Mouse (Mus musculus) urinary bladder, postnatal 14 days (tissue): Measurements from ENCODE around the gene Clhc1.
"Not testable (repeated sequence)": the region's sequence is repeated elsewhere in the genome, so short reads cannot be mapped to it uniquely, and the experiment has no call there.

Experiments
- DNase-seq: peaks from one replicate; pipeline ENCODE4 v3.0.0; 2021; ENCODE audit warnings: low spot score

Gene Clhc1

DNA sequence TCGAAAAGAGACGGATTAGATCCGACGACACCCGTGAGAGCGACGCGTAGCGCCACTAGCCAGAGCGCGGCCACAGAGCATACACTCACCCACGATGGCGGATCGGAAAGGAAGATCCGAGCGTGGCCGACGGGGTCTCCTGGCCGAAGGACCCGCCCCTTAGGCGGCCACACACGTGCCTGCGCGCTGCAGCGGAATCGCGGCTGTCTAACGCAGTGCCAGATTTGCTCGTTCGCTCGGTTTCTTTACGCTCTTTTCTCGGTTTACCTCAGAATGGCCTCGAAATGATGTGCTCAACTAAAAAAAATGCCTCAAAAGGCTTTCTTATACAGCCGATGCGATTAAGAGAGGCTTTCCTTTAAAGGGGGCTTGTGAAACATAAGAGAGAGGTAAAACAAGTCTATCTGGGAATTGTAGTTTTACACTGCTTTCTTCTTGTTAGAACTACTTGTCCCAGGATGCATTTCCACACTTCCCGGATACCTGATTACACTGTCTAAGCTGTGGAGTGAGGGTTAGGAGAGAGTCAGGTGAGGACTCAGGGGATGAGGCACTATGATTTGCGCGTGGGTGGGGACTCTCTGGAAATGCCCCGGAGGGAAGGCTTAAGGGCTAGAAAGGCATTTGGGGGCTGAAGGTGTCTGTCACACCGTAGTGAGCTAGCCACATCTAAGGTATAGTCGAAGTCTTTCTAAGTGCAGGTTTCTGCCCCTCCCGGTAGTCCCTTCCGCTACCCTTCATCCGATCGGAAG lies at the start of gene Clhc1, which contains the start of gene Rps27a:
Gene Clhc1, plus strand, starts transcription at position 199 of the 752 bp plus-strand sequence.
Gene Rps27a, minus strand, starts transcription at position 358 of the 752 bp plus-strand sequence.
- peak; percentile 95 for DNase-seq

DNA sequence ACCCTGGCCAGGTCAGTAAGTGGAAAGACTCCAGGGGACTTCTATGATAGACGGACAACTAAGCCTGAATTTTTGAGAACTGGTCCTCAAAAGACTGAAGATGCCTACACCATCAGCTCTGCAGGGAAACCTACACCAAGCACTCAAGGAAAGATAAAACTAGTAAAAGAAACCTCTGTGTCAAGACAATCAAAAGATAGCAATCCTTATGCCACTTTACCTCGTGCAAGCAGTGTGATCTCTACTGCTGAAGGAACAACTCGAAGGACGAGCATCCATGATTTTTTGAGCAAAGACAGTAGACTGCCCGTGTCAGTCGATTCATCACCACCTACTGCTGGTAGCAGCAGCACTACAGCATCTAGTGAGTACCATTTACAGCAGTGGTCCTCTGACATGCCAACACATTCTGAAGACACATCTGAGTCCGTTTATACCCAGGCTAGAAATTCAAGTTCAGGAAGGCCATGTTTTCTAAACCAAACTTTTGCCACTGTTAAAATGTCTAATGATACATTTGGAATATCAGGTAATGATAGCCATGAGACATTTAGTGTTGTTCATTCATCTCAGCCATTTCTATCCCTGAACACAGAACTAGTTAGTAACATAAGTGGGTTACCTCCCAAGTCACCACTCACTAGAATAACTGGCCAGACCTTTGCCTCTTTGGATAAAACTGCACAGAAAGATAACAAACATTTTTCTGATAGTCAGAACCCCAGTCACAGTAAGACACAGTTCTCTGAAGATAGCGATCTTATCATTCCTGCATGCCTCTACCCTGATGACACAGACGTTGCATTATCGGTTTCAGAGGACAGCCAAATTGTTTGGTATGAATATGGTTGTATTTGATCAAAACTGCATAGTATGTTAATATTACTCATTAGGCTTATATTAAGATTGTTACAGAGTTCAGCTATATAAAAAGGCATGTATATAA lies 43.5 kb upstream of the Clhc1 start:
- no peak for DNase-seq

DNA sequence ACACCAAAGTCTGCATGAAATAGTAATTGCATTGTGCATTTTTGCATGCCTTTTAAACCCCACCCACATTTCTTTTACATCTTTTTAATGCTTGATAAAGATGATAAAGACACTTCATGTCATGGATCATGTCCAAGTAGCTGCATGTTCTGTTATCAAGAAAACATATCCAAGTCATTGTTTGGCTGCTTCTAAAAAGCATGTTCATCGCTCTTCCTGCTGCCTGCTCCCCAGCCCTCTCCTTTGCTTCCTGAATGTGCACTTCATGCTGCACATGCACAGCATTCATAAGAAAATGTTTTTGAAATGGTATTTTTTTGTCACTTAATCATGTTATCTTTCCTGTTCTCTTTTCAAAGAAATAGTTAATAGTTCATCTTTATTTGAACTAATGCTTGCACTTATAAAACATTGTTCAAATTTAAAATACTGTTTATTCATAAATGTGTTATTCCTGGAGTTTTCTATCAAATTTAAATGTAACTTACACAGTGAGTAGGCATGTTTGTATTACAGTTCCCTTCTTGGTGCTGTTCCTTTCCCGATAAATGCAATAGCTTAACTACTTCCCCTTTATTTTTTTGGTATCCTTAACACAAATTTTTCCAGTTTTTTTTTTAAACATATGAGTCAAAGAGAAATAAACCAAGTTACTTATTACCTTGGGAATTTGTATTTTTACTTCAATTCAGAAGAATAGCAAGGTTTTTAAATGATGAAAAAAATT lies 42.7 kb upstream of the Clhc1 start:
- no peak for DNase-seq

DNA sequence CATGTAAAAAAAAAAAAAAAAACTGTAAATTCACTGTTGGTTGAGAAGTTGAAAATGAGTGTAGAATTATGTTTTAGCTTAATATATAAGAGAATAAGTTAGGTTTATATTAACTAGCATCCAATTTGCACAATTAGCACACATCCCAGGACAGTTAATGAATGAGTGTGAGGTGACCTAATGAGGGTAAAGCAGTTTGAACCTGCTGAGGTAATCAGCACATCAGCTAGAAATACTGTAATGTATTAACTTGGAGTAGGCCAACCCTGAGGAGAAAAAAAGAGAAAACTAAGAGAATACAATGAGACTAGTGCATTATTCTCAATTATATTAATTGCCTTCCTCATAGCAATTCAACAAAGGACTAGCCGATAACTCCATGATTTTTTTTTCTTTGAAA lies 38.3 kb upstream of the Clhc1 start:
- DNase-seq, result no peak

DNA sequence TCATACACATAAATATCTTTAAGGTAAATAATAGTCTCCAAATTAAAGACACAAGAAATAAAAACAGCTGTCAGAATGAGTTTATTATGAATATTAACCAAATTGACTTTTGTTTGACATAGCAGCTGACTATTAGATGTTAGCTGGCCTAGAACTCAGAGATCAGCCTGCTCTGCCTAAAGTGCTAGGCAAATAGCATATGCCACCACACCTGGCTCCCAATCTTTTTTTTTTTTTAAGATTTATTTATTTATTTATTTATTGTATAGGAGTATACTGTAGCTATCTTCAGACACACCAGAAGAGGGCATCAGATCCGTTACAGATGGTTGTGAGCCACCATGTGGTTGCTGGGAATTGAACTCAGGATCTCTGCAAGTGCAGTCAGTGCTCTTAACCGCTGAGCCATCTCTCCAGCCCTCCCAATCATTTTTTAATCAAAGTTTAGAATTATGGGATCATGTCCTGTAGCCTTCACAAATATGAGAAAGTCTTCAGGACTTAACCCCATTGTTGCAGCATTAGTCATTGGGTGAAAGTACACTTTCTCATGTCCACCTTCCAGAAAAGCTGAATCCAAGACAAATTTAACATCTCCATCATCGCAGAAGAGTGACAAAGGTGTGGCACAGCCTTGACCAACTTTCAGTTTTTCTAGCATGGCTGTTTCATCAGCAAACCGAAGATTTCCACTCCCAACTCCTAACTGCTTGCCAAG lies 34.8 kb upstream of the Clhc1 start:
- no peak for DNase-seq

DNA sequence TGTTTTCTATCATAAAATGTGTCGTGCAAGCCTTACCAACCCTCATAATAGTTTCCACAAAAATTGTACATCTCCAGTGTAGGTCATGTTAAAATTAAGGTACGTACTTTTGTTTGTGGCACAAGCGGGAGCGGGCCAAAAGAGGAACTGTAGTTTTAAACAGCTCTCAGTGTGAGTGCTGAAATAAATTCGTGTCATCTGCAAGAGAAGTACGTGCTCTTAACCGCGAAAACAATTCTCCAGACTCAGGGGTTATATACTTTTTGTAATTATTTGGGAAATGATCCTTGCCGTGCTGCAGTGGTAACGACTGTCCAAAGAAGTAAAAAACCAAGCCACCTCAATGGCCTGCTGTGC lies 33.4 kb upstream of the Clhc1 start:
- DNase-seq, result no peak

DNA sequence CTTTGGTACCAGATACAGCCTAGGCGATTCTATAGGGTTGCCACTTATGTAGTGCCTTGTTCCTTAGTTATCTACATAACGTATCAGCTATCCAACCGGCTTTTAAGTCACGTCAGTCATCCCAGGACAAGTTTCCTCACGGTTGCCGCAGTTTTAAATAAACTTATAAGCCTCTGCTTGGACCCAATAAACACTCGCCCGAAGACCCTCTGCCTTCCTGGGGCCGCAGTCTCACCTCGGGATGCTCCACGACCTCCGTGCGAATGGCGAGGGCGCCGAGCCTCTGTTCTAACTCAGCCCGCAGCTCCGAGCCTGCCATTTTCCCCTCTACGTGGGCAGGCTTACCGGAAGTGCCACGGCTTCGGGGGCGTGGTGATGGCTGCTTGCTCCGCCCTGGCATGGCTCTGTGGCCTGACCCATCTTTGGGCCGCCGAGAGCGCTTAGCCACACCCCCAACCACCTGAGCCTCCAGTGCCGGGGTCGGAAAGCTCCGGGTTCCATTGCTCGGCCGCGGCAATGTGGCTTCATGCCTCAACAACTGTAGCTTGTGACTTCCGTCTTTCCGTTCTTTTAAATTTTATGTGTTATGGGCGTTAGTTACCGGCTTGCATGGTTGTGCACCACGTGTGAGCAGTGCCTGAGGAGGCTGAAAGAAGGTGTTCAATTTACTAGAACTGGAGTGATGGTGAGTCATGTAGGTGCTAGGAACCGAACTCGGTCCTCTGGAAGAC lies 32.9 kb upstream of the Clhc1 start, which contains the start of gene Prorsd1:
Gene Prorsd1, minus strand, starts transcription at position 352 of the 731 bp plus-strand sequence.
- peak; percentile 93 for DNase-seq

DNA sequence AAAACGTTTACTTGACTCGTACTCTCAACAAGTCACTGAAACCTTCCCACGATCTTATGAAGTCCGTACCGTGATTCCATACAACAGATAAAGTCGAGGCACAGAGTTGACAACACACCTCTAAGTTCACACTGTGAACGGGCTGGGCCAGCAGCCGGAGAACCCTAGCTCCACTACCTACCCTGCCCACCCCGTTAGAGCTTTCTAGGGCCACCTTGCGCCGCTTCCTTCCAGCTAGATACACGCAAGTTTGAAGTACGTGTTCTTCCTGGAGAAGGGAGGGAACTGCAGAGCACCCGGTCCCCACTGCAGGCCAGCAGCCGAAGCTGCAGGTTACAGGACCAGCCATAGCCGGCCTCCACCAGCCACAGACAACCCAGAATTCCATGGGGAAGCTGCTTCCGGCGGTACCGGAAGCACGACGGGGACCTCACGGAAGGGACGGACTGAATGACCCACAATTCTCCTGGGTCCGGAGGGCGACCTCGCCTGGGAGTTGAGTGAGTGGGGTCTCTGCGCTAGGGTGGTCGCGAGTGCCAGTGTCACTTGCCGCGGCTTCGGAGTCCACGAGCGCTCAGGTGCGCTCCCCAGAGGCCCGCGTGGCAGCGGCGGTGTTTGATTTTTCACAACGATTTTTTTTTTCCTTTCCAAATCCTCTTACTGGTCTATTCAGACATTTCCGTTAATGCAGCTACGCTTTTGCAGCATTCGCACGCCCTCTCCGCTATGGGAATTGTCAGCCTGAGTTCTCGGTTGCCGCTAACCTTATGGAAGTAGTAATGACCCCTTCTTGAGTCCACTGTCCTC lies 21.6 kb upstream of the Clhc1 start, which contains the start of gene Mtif2:
Gene Mtif2, plus strand, starts transcription at position 421 of the 807 bp plus-strand sequence.
- DNase-seq, result peak; percentile 77

DNA sequence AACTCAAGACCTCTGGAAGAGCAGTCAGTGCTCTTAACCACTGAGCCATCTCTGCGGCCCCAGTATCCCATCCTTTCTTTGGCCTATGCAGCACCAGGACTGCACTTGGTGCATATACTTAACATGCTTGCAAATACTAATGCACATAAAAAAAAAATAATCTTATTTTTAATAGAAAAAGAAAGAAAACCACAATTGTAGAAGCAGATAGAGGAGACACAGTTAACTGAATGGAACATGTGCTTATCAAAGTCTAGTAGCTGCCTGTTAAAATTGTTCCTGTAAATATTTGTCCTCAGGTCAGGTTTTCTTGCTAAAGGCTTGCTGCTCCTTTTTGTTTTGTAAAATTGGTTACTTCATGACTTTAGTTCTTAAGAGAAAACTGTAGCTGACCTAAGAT lies 9.5 kb upstream of the Clhc1 start:
- DNase-seq, result no peak

DNA sequence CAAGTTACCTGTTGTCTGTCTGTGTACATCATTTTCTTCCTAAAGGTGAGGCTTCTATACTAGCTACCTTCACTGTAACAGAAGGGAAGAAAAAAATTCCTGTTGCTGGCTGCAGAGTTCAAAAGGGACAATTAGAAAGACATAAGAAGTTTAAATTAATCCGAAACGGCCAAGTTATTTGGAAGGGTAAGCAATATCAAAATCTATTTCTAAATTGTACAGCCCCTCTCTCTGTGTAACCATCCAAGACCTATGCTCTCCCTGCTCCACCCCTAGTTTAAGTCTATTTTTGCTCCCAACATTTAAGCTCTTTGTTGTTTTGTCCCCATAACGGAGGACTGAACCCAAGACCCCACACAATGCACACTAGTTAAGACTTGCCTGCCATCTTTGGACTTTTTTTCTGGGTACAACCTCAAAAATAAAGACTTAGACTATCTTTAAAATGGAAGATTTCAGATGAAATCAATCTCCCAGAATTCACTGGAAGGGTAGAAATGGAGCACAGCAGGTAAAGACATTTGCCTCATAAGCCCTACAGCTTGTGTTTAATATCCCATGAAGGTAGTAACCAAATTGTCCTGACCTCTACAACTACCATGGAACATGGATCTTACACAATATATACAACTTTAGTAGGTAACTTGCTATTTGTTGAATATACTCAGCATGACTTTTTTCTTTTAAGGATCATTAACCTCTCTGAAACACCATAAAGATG lies 3.4 kb upstream of the Clhc1 start:
- DNase-seq, result no peak

DNA sequence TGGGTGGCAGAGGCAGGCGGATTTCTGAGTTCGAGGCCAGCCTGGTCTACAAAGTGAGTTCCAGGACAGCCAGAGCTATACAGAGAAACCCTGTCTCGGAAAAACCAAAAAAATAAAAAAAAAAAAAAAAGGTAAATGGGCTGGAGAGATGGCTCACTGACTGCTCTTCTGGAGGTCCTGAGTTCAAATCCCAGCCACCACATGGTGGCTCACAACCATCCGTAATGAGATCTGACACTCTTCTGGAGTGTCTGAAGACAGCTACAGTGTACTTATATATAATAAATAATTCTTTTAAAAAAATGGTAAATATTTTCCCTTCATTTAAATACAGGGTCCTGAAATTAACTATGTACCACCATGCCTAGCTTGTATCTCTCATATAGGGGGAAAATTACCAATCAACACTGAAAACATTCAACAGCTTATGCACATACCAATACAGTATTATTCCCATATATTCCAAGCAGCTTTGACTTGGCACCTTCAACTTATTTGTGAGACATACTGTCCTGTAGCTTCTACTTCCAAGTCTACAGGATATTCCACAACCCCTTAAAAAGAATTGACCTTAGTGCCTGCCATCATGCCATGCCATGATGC lies 2.5 kb upstream of the Clhc1 start:
- not testable (repeated sequence) for DNase-seq

DNA sequence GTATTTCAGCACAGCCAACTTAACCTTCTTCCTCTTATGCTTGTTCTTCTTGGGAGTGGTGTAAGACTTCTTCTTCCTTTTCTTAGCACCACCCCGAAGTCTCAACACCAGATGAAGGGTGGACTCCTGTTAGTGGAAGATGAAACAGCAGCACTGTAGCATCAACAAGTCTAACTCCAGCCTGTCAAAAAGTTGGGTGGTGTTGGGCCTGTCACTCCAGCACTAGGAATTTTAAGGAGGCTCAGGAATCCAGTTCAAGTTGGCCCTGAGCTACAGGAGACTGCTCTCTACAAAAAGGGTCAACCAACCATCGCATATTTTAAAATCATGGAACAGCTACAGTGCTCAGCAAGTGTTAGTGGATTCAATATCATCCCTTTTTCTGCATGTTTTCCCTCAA lies 1.5 kb upstream of the Clhc1 start:
- not testable (repeated sequence) for DNase-seq

DNA sequence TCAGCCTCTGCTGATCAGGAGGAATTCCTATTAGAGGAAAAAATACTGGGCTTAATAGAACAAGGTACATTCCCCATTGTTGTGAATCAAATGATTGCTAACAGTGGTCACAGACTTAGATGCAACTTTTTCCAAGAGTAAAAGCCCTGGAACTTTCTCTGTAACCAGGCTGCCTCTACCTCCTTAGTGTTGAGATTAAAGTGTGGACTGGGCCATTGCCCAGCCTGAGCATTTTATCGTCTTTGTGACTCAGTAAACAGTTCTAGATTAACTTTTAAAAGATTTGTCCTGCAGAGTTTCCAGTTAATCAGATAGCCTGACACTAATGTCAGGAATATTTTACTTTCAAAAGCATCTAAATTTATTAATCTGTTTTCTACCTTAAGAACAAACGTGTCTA lies 988 bp upstream of the Clhc1 start:
- no peak for DNase-seq

DNA sequence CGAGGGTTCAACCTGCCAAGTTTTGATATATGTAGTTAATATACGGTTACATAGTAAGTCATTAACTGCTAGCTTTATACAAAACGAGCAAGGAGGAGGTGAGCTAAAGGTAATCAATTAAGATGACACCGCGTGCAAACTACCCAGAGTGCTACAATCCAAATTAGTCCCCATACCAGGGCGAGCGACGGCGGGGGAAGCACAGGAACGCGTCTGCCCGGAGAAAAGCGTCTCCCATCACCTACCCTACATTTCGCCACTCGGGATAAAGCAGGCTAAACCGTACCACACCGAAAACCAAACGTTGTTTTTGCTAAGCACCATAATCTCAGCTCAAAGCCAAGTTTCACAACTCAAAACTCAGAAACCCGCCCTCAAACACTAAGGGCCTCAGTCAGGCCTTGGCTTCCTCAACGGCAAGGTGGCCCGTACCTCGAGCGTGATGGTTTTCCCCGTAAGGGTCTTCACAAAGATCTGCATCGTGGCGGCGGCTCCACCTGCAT lies 450 bp upstream of the Clhc1 start:
- no peak for DNase-seq

DNA sequence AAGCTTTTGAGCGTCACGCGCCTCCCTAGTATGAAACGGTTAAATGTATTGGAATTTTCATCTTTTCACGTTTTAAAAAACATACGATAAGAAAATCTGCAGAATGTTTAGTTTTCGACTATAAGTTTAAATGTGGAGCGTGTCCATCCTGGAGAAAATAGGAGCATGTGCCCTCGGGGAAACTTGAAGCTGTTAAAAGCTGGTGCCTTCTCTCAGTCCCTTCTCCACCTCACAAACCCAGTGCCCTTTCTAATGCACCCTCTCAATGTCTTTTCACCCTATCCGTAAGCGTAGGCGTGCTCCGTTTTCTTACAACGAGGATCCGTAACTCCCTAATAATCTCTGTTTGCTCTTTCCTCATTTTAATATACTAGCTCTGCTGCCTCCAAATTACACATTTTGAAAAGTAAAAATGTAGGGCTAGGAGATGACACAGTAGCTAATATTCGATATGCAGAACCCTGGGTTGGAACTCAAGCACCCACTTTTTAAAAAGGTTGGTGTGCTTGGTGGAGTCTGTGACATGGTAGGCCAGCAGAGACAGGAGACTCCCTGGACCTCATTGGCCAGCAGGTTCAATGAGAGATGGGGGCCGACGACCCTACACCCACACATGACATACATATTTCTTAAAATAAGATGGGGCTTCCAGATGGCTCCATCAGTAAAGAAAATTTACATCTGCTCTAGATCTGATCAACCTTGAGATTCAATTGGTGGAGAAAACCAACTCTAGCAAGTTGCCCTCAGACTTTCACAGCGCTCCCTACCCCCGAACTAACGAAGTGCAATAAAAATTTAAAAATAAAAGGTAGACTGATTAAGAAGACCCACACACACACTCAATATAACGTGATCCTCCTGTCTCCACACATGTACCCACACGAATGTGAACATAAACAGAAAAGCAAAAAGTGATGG lies 1.0 kb downstream of the Clhc1 start:
- no peak for DNase-seq

DNA sequence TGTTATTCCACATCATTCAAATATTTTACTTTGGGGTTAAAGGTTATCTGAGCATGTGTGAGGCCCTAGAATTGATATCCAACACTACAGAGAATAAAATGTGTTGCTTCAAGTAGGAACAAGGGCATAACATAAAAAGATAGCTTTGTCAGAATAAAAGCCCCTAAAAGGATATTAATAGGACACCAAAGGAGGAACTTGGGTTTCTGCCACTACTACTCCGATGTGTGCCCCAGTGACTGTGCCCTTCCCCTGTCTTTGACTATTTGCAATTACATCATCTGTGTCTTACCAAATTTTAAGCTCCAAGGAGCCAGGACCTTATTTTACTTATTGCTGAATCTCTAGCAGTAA lies 1.7 kb downstream of the Clhc1 start:
- DNase-seq, result no peak

DNA sequence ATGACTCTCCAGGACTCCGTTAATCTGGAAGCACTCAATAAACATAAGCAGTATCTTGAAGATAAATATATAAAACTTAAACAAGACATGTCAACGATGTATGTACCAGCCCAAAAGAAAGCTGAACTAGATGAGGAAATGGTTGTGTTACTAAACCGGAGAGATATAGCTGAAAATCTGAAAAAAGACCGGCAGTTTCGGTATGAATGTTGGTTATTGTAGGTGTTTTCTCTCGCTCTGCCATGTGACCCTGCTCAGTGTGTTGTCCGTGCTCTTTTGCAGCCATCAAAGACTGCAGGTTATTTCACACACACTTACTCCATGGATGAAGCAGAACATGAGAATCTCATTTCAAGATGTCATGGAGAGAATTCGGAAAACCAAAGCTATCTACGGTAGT lies 12.7 kb downstream of the Clhc1 start:
- DNase-seq, result no peak

DNA sequence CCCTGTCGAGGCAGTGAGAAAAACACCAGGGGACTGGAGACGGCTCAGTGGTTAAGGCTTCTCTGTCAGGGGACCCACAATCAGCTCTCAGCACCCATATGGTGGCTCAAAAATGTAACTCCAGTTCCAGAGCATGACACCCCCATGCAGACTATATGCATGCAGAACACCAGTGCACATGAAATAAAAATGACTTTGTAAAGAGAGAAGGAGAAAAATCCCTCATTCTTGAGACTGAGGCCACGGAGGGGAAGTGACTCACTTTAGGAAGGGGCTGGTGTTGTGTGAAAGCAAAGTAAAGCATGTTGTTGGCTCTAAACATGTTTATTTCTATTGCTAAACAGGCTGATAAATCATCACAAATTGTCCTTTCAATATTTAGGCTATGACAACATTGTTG lies 13.2 kb downstream of the Clhc1 start:
- DNase-seq, result no peak
